Mouse (Mus musculus): ENCODE results near the gene Sufu.

DNA sequence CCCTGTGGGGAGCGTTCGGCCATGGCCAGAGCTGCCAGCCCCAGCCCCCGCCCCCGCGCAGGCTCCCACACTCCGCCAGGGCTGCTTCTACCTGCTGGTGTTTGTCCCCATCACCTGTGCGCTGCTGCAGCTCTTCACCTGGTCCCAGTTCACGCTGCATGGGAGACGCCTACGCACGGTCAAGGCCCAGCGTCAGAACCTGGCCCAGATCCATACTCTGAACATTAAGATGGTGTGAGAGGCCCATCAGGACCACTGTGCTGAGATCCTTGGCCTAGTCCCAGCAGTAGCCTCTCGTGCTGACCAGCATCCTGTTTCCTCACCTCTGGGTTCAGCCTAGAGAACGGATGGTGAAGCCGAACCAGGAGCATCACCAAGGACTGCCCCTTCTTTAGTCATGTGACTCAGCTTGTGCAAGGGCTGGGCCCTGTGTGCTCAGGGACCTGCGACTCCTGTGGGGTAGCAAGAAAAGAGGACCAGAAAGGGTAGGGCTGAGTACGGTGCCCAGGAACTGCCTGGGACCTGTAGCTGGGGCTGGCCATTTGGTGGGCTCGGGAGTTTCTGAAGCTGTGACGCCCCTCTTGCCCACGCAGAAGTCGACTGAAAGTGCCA lies 22.1 kb upstream of the Sufu start:
- TF ChIP-seq CTCF (IDR thresholded peaks at IDR 0.05 in 2 of 3, conservative IDR thresholded peaks at IDR 0.05 in 1 of 3; ENCODE audit: control insufficient read depth in 1 of 3, insufficient read depth in 1 of 3, low read depth in 2 of 3, low read length in 3 of 3, poor library complexity in 1 of 3, severe bottlenecking in 1 of 3) (no peak), POLR2A (IDR thresholded peaks at IDR 0.05; ENCODE audit: control insufficient read depth in 1 of 2, insufficient read depth in 1 of 2, low read depth in 1 of 2, low read length in 2 of 2, poor library complexity in 1 of 2) (0 out of 4 replicates have a peak, but pooled peaks of 1 of the 2 experiments have one; percentile 7), GATA1 (IDR thresholded peaks at IDR 0.05; ENCODE audit: low read depth, low read length) (no peak), ZMIZ1 (IDR thresholded peaks at IDR 0.05; ENCODE audit: low read depth, low read length) (no peak), GABPA (IDR thresholded peaks at IDR 0.05; ENCODE audit: low read depth, low read length) (no peak)
